Mouse (Mus musculus): Measurements from ENCODE around the gene Dbnl. TPM values are rescaled to one million over a fixed set of nuclear protein-coding genes. Genes with fewer than 3 reads are reported as not detected.

Dbnl gene
- total RNA-seq, 4 experiments from 2014 or later, result 10.3 to 13.1 (median 12.2) TPM

DNA sequence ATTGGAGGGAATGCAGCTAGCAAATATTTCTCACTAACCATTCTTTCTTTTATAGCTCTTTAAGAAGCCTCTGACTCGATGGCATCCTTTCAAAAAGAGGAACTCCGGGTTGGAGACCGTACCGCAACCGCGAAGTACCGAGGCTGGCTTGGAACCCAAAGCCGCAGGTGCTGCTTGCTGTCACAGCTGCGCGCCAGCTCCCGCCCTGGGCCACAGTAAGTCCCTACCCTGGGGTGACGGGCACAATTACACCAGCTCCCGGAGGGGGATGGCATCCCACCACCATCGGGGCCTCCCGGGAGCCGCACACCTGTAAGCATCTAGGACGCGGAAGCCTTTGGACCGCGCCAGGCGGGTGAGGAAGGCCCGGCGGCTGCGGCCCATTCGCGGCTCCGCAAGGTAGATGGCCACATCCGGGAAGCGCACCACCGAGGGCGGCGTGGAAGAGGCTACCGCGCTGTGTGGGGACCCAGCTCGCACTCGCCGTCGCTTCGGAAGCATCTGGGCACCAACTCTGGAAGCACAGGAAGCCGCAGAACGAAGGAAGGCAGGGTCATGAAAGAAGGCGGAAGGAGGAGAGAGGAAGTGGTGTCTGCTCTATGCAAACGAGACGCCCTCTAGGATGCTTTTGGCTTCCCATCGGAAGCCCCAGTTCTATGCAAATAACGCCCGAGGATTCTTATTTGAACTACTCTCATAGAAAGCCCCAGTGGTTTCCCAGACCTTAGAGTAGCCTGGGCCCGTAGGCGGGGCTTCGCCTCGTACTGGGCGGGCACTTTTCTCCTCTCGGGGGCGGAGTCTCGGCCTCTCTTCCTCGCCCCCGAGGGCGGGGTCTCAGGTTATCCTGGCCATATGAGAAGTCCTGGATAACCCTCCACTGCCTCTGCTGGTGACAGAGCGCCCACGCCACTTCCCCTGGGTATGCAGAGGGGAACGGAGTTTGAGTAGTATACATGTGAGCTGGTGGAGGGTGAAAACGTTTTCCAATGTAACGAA is 49.3 kb downstream of the Dbnl start, which contains the start of gene Polm:
Gene Polm (minus strand): TSS at position 766 of the 996 bp plus-strand sequence.
- DNase-seq (ENCODE audit: low spot score in 2 of 2), result peak; percentile 91 to 95

DNA sequence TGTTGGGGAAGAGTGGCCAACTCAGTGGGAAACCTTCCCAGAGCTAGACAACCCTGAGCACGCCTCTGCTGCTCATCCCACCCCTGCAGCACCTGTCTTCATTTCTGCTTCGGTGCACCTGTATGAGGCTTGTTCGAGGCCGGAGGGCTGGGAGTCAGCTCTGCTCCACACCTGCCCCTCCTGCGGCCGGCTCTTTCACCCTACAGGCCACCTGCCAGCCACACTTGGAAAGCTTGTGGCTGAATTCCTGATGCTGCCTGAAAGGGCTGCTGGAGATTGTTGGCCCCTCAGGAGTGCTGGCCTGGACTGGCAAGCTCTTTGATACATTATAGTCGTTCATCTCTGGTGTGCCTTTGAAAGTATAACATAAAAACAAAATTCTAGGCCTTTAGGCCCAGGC is 52.1 kb downstream of the Dbnl start:
- no peak for DNase-seq (ENCODE audit: low spot score in 2 of 2)

DNA sequence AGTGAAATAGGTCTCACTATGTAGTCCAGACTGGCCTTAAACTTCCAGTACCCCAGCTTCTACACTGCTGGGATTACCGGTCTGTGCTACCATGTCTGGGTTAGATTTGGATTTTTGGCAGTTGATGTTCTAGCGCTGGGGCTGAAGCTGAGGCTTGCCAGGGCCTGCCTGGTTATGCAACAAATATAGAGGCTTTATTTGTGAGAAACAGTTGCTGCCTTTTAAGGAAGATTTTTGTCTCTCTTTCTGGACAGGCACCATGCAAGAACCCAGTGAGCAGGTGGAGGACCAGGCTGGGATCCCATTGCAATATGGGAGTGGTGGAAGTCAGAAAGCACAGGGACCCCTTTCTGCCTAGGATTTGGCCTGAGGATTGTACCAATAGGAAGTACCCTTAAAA is 53.5 kb downstream of the Dbnl start:
- DNase-seq (ENCODE audit: low spot score in 2 of 2), result no peak

DNA sequence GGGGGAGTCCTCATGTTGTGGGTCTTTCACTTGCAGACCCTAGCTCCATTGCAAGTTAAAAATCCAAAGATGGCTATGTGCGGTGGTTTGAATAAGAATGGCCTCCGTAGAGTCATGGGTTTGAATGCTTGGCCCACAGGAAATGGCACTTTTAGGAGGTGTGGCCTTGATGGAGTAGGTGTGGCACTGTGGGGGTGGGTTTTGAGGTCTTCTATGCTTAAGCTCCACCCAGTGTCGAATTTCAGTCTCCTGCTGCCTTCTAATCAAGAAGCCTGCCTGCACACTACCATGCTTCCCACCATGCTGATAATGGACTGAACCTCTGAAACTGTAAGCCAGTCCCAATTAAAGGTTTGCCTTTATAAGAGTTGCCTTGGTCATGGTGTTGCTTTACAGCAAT is 54.8 kb downstream of the Dbnl start:
- DNase-seq (ENCODE audit: low spot score in 2 of 2), result no peak

DNA sequence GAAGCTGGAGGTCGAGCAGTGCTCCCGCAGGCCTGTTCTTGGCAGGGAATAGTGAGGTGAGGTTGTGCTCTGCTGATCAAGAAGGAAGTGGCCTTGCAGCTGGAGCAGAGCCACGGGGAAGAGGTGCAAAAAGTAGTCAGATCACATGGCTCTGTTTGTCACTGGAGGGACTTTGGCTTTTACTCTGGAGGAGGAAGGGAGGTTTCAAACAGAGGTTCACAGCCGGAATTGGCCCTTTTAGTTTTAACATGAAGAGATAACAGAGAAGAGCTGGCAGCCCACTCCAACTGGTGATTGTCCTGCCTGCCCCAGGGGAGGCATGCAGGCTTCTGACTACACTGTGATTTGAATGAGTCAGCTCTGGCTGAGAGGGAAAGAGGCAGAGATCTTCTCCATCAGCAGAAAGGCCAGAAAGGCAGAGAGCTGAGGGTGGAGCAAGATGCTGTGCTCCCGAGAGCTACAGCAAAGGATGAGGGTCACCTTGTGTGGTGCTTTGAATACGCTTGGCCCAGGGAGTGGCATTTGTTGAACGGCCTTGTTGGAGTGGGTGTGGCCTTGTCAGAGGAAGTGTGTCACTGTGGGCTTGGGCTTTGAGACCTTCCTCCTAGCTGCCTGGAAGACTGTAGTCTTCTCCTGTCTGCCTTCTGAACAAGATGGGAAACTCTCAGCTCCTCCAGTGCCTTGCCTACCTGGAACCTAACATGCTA is 58.5 kb downstream of the Dbnl start:
- DNase-seq (ENCODE audit: low spot score in 2 of 2), result no peak

DNA sequence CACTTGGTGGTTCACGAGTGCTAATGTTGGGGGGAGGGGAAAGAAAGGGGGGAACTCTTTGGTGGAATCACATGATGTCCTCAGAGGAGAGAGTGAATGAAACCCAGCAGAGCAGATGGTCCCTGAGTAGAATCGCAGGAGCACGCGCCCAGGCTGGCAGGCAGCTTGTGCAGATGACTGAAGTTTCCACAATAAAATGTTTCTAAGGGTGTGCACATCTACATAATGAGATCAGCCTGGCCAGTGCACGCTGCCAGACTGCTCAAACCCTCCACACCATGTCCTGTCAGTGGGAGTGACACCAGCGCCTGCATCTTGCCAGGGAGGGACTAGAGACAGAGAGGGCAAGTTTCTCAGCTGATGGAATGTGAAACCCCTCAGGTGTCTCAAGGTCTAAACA is 60.5 kb downstream of the Dbnl start:
- DNase-seq (ENCODE audit: low spot score in 2 of 2), result peak in 1 of 2 experiments; percentile 49

- no peak for DNase-seq (ENCODE audit: low spot score in 2 of 2)
Observed at GRCm38 (mm10) chr11:5849316-5849715, 61.0 kb downstream of the Dbnl start.

DNA sequence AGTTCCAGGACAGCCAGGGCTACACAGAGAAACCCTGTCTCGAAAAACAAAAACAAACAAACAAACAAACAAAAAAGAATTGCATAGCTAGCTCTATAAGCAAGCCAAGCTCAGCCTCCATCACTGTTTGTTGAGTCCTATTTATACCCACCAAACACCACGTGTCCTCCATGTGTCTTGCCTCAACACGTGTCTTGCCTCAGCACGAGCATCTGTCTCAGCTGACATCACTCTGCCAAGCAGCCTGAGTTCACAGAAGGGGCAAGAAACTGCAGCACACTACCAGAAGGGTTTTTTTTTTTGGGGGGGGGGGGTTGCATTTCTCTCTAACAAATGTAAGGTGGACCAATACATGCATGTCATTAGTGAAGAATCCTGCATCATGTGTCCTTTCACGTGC is 62.2 kb downstream of the Dbnl start:
- DNase-seq (ENCODE audit: low spot score in 2 of 2), result no peak

Other genes starting within 250 kb of the Dbnl start
- 10 to 100 TPM; 19.2 to 27.7 (median 24.0) TPM for gene Ccdc117, start 246.3 kb upstream of the Dbnl start, total RNA-seq (2022)
- gene Ankrd36, start 218.8 kb upstream of the Dbnl start, total RNA-seq (2022), result not detected
- gene Mrps24, start 72.8 kb upstream of the Dbnl start, total RNA-seq (2022), result 100 to 1,000 TPM in 3 of 4 experiments, 10 to 100 TPM in 1; 98.9 to 119 (median 108) TPM
- gene Urgcp, start 26.1 kb upstream of the Dbnl start, total RNA-seq (2022), result 10 to 100 TPM; 46.2 to 52.2 (median 48.2) TPM
- 1,000 to 10,000 TPM; 2,240 to 2,793 (median 2,573) TPM for gene Pgam2, start 15.2 kb downstream of the Dbnl start, total RNA-seq (2022)
- gene Polm, start 49.5 kb downstream of the Dbnl start, total RNA-seq (2022), result 1 to 10 TPM; 1.6 to 2.5 (median 2.0) TPM
- 10 to 100 TPM; 50.7 to 96.4 (median 75.2) TPM for gene Aebp1, start 73.5 kb downstream of the Dbnl start, total RNA-seq (2022)
- 10 to 100 TPM; 44.6 to 47.3 (median 47.0) TPM for gene Pold2, start 89.8 kb downstream of the Dbnl start, total RNA-seq (2022)
- gene Myl7, start 110.3 kb downstream of the Dbnl start, total RNA-seq (2022), result not detected
- 1 to 10 TPM; 1.5 to 5.7 (median 3.0) TPM for gene Gck, start 161.6 kb downstream of the Dbnl start, total RNA-seq (2022)
- 10 to 100 TPM; 40.4 to 47.2 (median 42.3) TPM for gene Ykt6, start 167.2 kb downstream of the Dbnl start, total RNA-seq (2022)